ENCODE assay signal across 21 mouse cellular contexts in the genomic region with DNA sequence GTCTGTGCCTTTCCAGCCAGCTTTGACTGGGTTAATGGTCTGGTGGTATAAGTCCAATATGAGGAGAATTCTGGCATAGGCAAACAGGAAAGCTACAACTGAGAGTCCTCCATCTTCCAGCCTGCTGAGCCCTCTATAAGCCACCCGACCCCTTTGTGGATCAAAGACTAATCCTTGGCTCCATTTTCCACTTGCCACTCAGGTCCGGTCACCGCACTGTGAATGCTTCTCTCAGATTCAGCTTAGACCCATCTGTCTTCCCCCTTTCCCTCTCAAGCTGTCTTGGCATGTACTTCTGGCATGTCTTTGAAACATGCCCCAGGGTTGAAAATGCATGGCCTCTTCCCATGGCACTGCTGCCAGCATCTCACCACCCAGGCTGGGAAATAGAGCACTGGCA.
"Had no signal": no experiment of that assay in that cellular context is flagged by ENCODE, and none has a peak within 500 bp of the region (broad histone marks: within the 10 kb centered on the region; RNA-seq: fewer than 3 reads in every experiment).

No protein-coding gene starts in this region.

- H3K9ac ChIP-seq: limb, embryonic 12.5 days; limb, embryonic 15.5 days; liver, embryonic 14.5 days; liver, postnatal 0 days; lung, embryonic 14.5 days; midbrain, embryonic 12.5 days; neural tube, embryonic 13.5 days; stomach, embryonic 15.5 days had no signal

- H3K27me3 ChIP-seq: limb, embryonic 12.5 days; limb, embryonic 15.5 days; midbrain, embryonic 12.5 days; neural tube, embryonic 13.5 days; stomach, embryonic 15.5 days had no signal

- H3K36me3 ChIP-seq: limb, embryonic 12.5 days; limb, embryonic 15.5 days; midbrain, embryonic 12.5 days; neural tube, embryonic 13.5 days; stomach, embryonic 15.5 days had no signal

- DNase-seq: kidney, postnatal 25 days; layer of hippocampus, adult 9-11 months; liver, postnatal 0 days; lung, embryonic 14.5 days; retina, postnatal 1 day; right cerebral cortex, postnatal 25 days; spleen, adult 18-20 months; thymus, postnatal 25 days had no signal

- ATAC-seq: liver, postnatal 0 days; lung, postnatal 0 days had no signal

- H3K4me1 ChIP-seq: limb, embryonic 12.5 days; limb, embryonic 15.5 days; midbrain, embryonic 12.5 days; neural tube, embryonic 13.5 days; stomach, embryonic 15.5 days had no signal

- H3K4me3 ChIP-seq: layer of hippocampus, adult 2 months; left cerebral cortex, adult 2 months; limb, embryonic 12.5 days; limb, embryonic 15.5 days; midbrain, embryonic 12.5 days; myocyte; neural tube, embryonic 13.5 days; stomach, embryonic 15.5 days had no signal

- H3K27ac ChIP-seq: kidney, postnatal 0 days; layer of hippocampus, adult 2 months; left cerebral cortex, adult 2 months; limb, embryonic 12.5 days; limb, embryonic 15.5 days; liver, embryonic 14.5 days; macrophage; midbrain, embryonic 12.5 days; neural tube, embryonic 13.5 days; stomach, embryonic 15.5 days had no signal

- H3K4me2 ChIP-seq: limb, embryonic 12.5 days; limb, embryonic 15.5 days; liver, embryonic 11.5 days; lung, embryonic 14.5 days; midbrain, embryonic 12.5 days; neural tube, embryonic 13.5 days; stomach, embryonic 15.5 days had no signal

- H3K9me3 ChIP-seq: limb, embryonic 12.5 days; limb, embryonic 15.5 days; midbrain, embryonic 12.5 days; stomach, embryonic 15.5 days had no signal
